Mouse (Mus musculus) MEL-GATA-1-ER (cell line): Measurements from ENCODE around the gene Vcpkmt.

Source experiments
- DNase-seq: peaks from one replicate; pipeline ENCODE4 v3.0.0-alpha.2; 2012; ENCODE audit warnings: low read depth; ENCODE audit errors: extremely low read depth

Vcpkmt gene

DNA sequence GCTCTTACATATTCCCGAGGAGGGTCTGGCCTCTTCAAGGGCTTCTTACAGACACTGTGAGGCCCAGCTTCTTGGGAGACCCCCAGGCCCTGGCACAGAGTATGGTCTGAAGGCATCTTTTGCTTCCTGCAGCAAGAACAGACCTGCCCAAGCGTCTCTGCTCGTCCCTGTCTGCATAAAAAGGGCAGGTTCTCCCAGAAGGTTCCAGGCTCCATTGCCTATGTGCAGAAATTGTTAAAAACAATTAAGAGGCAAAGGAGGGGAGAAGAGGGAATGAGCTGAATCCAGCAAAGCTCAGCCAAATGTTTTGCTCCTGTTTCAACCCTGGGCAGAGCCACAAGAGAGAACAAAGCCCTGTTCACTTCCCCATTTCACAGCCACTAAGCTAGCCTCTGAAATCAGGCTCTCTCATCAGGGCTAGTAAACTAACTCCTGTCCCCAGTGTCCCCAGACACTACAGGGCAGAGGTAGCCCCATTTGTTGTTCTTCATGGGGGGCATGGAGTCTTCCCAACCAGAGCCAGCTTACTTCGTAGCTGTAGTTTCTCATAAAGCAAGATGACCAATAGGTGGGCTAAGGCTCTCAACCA is 44.4 kb downstream of the Vcpkmt start:
- peak; percentile 75 for DNase-seq

DNA sequence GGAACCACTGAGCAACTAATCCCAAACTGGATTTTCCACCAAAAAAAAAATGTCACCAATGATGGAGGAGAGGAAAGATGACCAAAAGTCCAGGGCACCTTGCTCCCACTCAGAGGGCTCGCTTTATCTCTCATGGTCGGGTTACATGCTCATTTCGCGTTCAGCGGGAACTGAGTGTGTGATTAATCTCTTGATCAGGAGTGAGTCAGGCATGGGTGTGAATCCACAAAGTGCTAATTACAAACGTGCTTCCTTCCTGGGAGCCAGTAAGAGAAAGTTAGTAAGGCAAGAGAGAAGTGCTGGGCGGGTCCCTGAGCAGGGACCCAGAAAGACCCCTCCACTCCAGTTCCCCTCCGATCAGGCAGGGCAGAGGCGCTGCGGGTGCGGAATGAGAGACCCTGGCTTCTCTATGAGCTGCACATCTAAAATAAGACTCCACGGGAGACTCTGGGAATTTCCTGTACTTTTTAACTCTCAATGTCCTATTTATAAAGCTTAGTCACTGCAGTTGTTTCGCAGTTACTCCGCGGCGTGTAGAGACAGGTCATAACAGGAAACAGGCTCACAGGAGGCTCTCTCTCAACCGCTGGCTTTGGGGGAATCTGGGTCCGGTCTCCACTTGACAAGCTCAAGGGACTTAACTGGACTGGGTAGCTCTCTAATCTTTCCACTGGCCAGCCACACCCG is 45.0 kb downstream of the Vcpkmt start:
- DNase-seq = peak; percentile 70

DNA sequence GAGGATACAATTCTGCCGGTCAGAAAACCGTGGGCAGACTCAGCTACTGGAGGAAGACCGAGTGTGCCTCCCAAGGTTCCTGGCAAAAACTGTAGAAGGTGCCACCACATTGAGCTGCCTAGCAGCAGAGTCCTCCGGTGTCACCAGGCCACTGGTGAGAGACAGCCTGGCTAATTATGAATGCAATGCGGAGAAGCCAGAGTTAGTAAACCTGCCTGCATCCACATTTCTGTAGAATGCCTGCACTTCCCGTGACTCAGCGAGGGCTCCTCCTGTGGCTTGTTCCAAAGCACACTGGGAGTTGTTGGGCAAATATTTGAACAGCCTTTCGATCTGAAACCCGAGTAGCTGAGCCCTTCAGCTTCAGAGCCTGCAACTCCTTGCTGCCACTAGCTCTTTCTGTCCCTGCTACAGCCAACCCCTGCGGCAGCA is 45.6 kb downstream of the Vcpkmt start:
- DNase-seq = no peak

DNA sequence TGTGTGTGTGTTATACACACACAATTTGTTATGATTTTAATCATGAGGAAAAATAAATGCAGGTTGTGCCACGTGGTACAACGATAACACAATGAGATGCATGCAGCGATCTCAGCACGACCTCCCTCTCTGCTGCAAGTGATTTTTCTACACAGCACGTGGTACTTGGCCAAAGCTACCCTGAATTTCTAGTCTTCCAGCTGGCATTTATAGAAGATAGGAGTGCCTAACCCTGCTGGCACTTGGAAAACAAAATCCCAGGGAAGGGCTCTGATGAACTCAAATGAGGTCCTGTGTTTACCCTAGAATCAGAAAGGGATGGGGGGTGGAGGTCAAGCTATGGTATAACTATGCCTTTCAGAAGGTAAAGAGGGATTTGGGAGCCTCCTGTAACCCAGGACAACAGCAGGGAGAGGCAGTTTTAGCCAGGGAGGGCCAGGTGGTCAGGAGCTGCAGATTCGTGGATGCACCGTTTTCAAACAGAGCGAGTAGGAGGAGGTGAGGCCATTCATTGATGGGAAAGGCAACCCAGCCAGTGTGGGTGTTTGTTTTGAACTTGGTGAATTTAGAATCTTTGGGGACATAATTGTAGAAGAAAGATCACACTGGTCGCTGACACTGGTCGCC is 46.1 kb downstream of the Vcpkmt start:
- no peak for DNase-seq

DNA sequence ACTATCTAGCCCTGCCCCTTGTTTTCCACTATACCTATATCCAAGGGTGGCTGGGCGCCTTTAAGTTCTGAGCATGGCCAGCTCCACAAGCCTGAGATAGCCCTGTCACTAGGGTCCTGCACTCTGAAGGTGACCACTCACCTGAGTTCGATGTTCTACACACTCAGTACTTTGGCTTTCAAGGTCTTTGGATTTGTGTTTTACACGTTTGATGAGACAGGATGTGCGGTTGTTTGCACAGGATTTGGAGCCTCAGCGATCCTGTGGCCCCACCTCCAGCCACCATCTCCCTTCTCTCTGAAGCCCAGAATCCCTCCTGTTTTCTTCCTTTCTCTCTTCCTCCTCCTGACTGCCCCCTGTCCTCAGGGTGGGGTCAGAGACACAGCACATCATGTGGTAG is 49.6 kb downstream of the Vcpkmt start:
- no peak for DNase-seq

DNA sequence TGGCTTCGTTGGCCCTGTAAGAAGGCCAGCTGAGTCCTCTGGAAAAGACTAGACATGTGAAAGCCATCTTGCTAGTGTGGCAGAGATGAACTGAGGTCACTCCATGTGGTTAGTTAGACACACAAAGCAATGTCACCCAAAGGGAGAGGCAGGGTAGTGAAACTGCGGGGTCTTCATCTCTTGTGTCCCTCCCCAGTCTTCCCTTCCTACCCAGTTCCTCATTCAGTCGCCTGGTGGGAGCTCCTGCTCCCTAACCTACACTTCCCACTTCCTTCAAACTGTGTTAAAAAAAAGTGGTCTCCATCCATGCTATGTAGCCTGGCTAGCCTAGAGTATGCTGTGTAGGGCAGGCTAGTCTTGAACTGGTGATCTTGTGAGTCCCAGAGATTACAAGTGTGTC is 50.3 kb downstream of the Vcpkmt start:
- no peak for DNase-seq

DNA sequence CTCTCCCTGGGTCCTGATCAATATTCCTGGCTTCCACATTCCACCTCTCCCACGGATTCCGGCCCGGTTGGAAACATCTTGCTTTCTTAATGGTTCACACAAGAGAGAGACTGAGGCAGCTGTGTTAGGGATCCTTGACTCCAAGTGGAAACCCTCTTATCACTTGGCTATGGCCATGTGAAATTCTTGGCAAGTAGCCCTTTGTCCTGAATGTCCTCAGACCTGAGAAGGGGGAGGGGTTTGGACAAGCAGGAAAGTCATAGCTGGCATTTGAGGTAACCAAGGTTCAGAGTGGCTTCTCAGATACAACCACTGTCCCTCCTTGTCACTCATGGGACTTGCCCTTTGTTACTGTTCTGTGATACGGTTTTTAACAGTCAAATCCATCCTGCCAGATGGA is 50.7 kb downstream of the Vcpkmt start:
- DNase-seq = no peak

DNA sequence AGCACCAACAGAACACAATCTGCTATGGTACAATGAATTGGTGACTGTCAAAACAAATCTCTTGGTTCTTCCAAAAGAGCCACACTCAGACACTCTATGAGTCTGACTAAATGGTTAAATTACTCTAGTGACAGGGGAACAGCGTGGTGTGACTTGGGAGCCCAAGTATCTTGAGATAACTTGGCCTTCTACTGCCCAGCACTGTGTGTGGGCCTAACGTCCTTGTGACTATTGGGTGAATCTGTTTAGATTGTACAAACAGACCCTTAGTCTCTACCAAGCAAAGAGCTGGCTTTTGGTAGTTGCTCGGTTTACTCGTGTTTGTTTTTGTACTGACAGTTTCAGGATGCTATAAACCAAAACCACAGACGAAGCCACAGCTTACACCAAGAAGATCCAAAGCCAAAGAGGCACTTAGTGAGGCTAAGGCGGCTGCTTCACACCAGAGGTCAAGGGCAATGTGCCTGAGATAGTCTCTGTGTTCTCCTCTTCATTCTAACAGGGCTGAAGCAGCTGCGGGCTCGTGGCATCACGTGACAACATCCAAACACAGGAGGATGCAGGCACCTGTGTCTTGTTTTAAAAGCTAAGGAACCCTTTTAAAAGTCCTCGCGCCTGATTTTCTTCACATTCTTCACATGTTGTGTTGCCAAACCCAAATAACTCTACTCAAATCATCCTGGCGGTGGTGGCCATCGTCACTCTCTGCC is 53.0 kb downstream of the Vcpkmt start:
- DNase-seq = no peak

DNA sequence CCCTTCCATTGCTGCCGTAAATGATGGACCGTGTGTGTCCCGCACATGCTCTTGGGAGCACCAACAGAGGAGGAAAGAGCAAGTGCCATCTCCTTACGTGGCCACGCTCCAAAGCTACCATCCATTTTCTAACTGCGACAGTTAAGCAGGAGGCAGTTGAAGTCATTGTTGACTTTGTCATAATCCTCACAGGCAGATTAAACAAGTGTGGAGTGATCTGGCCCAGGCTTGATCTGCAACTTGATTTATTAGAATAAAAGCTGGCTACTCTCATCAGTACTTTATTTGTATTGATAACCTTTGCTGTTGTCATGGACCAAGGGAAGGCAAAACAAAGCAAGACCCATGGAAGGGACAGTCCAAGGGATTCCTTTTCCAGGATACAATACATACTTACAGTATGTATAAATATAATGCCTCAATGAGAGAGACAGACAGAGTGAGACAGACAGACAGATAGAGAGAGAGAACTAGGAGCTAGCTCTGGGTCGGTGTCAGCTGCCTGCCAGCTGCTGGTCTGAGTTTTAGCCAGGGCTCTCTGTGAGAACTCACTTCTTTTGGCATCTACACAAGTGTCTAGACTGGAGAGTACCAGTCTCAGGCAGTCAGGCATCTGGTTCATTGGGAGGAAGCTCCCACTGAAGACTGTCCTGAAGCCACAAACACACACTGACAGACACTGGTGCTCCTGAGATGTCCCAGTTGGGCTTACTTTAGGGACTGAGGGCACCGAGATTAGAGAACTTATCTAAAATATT is 54.4 kb downstream of the Vcpkmt start:
- DNase-seq = no peak
